Mouse (Mus musculus) limb, embryonic 11.5 days (tissue): ENCODE measurements at regions not wholly inside any gene's neighbourhood (a gene's known extent, or its start where the extent isn't known, plus 50 kb on each side); places are given as distances from the start of the nearest gene placed in this dataset.

ENCODE experiments used
- ATAC-seq: fragments of 200-750 bp; cut with Nextera tagmentation; 2 replicates; pipeline ENCODE4 v1.8.0; 2017; ENCODE audit warnings: low read depth; ENCODE audit not compliant: insufficient number of reproducible peaks, low FRiP score, low TSS enrichment
- DNase-seq: peaks from one replicate; pipeline ENCODE4 v3.0.0-alpha.2; 2015; ENCODE audit warnings: low spot score
- H3K27ac ChIP-seq: fragments of 300-500 bp; sonication (generic); replicated peaks from 2 replicates; pipeline ENCODE4 v1.5.1; 2014; ENCODE audit warnings: low read depth, mild to moderate bottlenecking, low read length
- H3K27me3 ChIP-seq: fragments of 300-500 bp; sonication (generic); 2 replicates; pipeline ENCODE4 v1.6.1; 2014; ENCODE audit warnings: mild to moderate bottlenecking, low read length, mixed read lengths; ENCODE audit not compliant: control insufficient read depth, insufficient read depth
- H3K36me3 ChIP-seq: fragments of 300-500 bp; sonication (generic); 2 replicates; pipeline ENCODE4 v1.6.1; 2014; ENCODE audit warnings: mild to moderate bottlenecking, low read length, moderate library complexity, mixed read lengths; ENCODE audit not compliant: control insufficient read depth, insufficient read depth
- H3K4me1 ChIP-seq: fragments of 300-500 bp; sonication (generic); 2 replicates; pipeline ENCODE4 v1.6.1; 2014; ENCODE audit warnings: low read length, mixed read lengths; ENCODE audit not compliant: control insufficient read depth, insufficient read depth
- H3K4me2 ChIP-seq: fragments of 300-500 bp; sonication (generic); 2 replicates; pipeline ENCODE4 v1.6.1; 2014; ENCODE audit warnings: low read depth, mild to moderate bottlenecking, moderate library complexity; ENCODE audit not compliant: severe bottlenecking
- H3K4me3 ChIP-seq: fragments of 300-500 bp; sonication (generic); 2 replicates; pipeline ENCODE4 v1.5.1; 2014; ENCODE audit warnings: low read depth, low read length
- H3K9ac ChIP-seq: fragments of 300-500 bp; sonication (generic); 2 replicates; pipeline ENCODE4 v1.6.1; 2014; ENCODE audit warnings: mild to moderate bottlenecking, low read length
- H3K9me3 ChIP-seq: fragments of 300-500 bp; sonication (generic); 2 replicates; pipeline ENCODE4 v1.6.1; 2016; ENCODE audit warnings: low read length; ENCODE audit not compliant: control insufficient read depth
- WGBS: fragments of 180-500 bp; shearing (Covaris S2); extraction: QIAGEN DNeasy Blood & Tissue Kit; methylation state at CpG from one replicate; pipeline ENCODE4 v1.1.7; 2014; 5-methylcytosine and 5-hydroxymethylcytosine counted together

DNA sequence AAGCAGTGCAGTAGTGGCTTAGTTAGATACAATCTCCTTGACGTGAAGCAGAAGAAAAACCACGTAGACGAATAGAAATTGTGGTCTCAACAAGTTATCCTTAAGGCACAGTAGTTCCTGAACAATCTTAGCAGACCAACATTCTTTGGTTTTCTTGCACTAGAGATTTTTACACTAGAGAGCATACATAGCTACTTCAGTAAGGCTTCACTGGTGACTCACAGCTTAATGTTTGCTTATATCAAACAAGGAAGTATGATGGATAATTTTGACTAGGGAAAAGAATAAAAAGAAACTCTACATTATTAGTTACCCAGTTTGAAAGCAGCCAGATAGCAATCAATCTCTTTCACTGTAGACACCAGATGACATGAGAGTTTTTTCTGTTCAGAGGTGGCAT, 395.5 kb downstream of the Cps1 start:
- Histone ChIP-seq H3K4me3 (no peak overlapping the region), H3K9ac (no peak overlapping the region), H3K4me2 (no peak overlapping the region), H3K27ac (no peak overlapping the region), H3K27me3 (no peaks in the 10 kb centered on the region), H3K36me3 (no peaks in the 10 kb centered on the region), H3K4me1 (no peaks in the 10 kb centered on the region), H3K9me3 (no peaks in the 10 kb centered on the region)
- 87% methylated on average over 3 of the region's 3 CpGs for WGBS
- DNase-seq (no peak), ATAC-seq (no peak)

DNA sequence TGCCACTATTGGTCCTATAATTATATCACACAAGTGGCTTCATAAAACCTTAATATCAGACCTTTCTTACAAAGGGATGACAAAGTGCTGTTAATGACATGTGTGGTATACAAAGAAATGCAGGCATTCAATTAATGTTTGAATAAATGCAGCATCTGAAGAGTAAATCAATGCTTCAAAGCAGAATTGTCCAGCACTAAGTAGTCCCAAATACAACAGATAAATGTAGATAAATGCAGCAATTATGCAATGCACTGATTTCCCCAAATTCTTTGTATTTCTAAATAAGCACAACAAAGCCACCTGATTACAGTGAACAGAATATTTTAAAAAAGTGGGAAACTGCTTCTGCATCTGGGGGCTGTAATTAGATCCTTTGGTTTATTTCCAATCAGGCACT, 435.9 kb downstream of the Cps1 start:
- Histone ChIP-seq H3K27me3 (no peaks in the 10 kb centered on the region), H3K4me2 (no peak overlapping the region), H3K4me1 (no peaks in the 10 kb centered on the region), H3K4me3 (no peak overlapping the region), H3K9ac (no peak overlapping the region), H3K9me3 (no peaks in the 10 kb centered on the region), H3K27ac (no peak overlapping the region), H3K36me3 (no peaks in the 10 kb centered on the region)
- ATAC-seq (no peak), DNase-seq (no peak)

DNA sequence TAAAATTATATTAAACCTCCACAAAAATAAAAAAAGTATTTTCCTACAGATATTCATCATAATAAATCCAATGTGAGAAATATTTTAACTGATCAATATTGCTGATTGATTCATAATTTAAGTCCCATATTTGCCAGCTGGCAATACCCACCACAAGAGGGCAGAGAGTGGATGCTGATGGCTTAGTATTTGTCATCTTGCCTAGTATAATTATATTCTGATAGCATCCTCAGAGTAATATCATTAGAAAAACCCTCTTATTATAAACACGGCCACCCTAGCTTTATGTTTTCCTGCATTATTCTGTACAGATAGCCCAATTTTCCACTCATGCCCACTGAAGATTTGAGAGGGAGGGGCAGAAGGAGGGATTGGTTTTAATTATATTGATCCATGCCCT, 436.4 kb downstream of the Cps1 start:
- Histone ChIP-seq H3K4me3 (no peak overlapping the region), H3K36me3 (no peaks in the 10 kb centered on the region), H3K27me3 (no peaks in the 10 kb centered on the region), H3K4me1 (no peaks in the 10 kb centered on the region), H3K27ac (no peak overlapping the region), H3K4me2 (no peak overlapping the region), H3K9ac (no peak overlapping the region), H3K9me3 (no peaks in the 10 kb centered on the region)
- DNase-seq (no peak), ATAC-seq (no peak)
- WGBS: 93% methylated on average over 1 of the region's 1 CpGs

DNA sequence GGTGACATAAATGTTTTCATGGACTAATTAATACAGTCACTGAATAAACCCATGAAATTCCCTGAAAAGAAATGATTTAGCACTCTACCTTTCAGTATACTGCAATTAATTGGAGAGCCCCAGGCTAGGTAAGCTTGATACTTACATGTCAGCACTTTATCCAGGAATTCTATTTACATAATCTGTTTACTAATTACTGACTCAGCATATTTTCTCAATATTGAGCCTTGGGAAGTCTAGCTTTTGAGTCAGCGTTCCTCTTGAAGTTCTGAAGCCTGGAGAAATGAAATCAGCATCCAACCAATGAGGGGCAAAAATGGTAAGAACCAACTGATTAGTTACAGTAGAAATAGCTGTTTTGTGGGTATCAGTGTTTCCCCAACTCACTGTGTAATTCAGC, 448.8 kb downstream of the Cps1 start:
- DNase-seq (no peak), ATAC-seq (no peak)
- Histone ChIP-seq H3K4me3 (no peak overlapping the region), H3K9ac (no peak overlapping the region), H3K27ac (no peak overlapping the region), H3K4me1 (no peaks in the 10 kb centered on the region), H3K36me3 (no peaks in the 10 kb centered on the region), H3K27me3 (no peaks in the 10 kb centered on the region), H3K9me3 (no peaks in the 10 kb centered on the region), H3K4me2 (no peak overlapping the region)
- 93% methylated on average over 1 of the region's 1 CpGs for WGBS

DNA sequence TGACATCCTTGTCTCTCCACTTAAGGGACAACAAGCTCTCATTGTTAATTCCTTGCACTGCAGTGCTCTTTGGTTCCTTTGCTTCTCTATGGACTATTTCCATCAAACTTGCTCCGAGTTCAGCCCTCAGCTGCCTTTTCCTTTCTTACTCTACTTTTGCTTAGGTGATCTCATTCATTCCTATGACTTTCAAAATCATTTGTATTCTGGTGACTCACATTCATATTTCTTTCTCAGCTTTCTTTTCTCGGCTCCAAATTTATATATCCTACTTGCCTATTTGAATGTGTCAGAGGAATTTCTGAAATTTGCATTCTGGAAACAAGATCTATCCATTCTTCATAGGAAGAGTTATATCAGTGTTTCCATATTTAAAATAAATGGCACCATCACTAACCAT, 456.9 kb downstream of the Cps1 start:
- DNase-seq: no peak
- ATAC-seq: no peak
- Histone ChIP-seq H3K9ac (no peak overlapping the region), H3K27ac (no peak overlapping the region), H3K9me3 (no peaks in the 10 kb centered on the region), H3K4me1 (no peaks in the 10 kb centered on the region), H3K4me3 (no peak overlapping the region), H3K36me3 (no peaks in the 10 kb centered on the region), H3K27me3 (no peaks in the 10 kb centered on the region), H3K4me2 (no peak overlapping the region)
- 71% methylated on average over 2 of the region's 2 CpGs for WGBS
